Mouse (Mus musculus) c-Kit-positive CD71-negative TER-119-negative erythroid progenitor cells, embryonic 14.5 days (primary cell): Measurements from ENCODE around the gene Syngr3.
"Not testable (repeated sequence)": the region's sequence is repeated elsewhere in the genome, so short reads cannot be mapped to it uniquely, and the experiment has no call there.

Source experiments
- DNase-seq: peaks from one replicate; pipeline ENCODE4 v3.0.0-alpha.2; 2013; ENCODE audit warnings: low read depth

Gene Syngr3

GRCm38 (mm10) chr17:24689251-24690081 lies at the start of gene Syngr3:
Syngr3 (minus strand) TSS chr17:24689955.
- no peak for DNase-seq

GRCm38 (mm10) chr17:24738238-24738637 lies 48.5 kb upstream of the Syngr3 start:
- DNase-seq, result no peak

GRCm38 (mm10) chr17:24737135-24737810 lies 47.5 kb upstream of the Syngr3 start:
- no peak for DNase-seq

- DNase-seq, result peak; percentile 99
Measured at GRCm38 (mm10) chr17:24736330-24737051, 46.7 kb upstream of the Syngr3 start, which contains the start of gene Msrb1. Msrb1 (plus strand) TSS chr17:24736642.

GRCm38 (mm10) chr17:24735446-24735845 lies 45.7 kb upstream of the Syngr3 start:
- no peak for DNase-seq

GRCm38 (mm10) chr17:24734513-24734912 lies 44.8 kb upstream of the Syngr3 start:
- DNase-seq, result no peak

- DNase-seq, result no peak
Measured at GRCm38 (mm10) chr17:24733434-24734050, 43.8 kb upstream of the Syngr3 start.

GRCm38 (mm10) chr17:24732233-24732935 lies 42.6 kb upstream of the Syngr3 start:
- no peak for DNase-seq

- no peak for DNase-seq
Measured at GRCm38 (mm10) chr17:24730787-24731186, 41.0 kb upstream of the Syngr3 start.

GRCm38 (mm10) chr17:24729067-24729466 lies 39.3 kb upstream of the Syngr3 start:
- DNase-seq, result no peak

- no peak for DNase-seq
Measured at GRCm38 (mm10) chr17:24728184-24728583, 38.4 kb upstream of the Syngr3 start.

- DNase-seq, result no peak
Measured at GRCm38 (mm10) chr17:24727618-24728017, 37.9 kb upstream of the Syngr3 start, which contains the start of gene Rpl3l. Rpl3l (plus strand) TSS chr17:24727820.

GRCm38 (mm10) chr17:24725637-24726390 lies 36.1 kb upstream of the Syngr3 start:
- no peak for DNase-seq

GRCm38 (mm10) chr17:24724184-24724583 lies 34.4 kb upstream of the Syngr3 start, which contains the start of gene Ndufb10:
Ndufb10 (minus strand) TSS chr17:24724478.
- DNase-seq, result peak; percentile 95

GRCm38 (mm10) chr17:24723881-24724180 lies 34.1 kb upstream of the Syngr3 start:
- DNase-seq, result no peak

GRCm38 (mm10) chr17:24723122-24723880 lies 33.5 kb upstream of the Syngr3 start:
- no peak for DNase-seq

- DNase-seq, result no peak
Measured at GRCm38 (mm10) chr17:24722220-24722924, 32.6 kb upstream of the Syngr3 start.

- not testable (repeated sequence) for DNase-seq
Measured at GRCm38 (mm10) chr17:24721383-24721955, 31.7 kb upstream of the Syngr3 start.

GRCm38 (mm10) chr17:24720616-24721015 lies 30.9 kb upstream of the Syngr3 start:
- DNase-seq, result not testable (repeated sequence)
